Mouse (Mus musculus): Measurements from ENCODE around the gene Copz1. TPM values are rescaled to one million over a fixed set of nuclear protein-coding genes. Genes with fewer than 3 reads are reported as not detected.

Gene Copz1
- 281 and 289 TPM in 2 replicates for polyA plus RNA-seq (2014; fragmentation: Nextera tagmentation; extraction: Ambion mirVana)

DNA sequence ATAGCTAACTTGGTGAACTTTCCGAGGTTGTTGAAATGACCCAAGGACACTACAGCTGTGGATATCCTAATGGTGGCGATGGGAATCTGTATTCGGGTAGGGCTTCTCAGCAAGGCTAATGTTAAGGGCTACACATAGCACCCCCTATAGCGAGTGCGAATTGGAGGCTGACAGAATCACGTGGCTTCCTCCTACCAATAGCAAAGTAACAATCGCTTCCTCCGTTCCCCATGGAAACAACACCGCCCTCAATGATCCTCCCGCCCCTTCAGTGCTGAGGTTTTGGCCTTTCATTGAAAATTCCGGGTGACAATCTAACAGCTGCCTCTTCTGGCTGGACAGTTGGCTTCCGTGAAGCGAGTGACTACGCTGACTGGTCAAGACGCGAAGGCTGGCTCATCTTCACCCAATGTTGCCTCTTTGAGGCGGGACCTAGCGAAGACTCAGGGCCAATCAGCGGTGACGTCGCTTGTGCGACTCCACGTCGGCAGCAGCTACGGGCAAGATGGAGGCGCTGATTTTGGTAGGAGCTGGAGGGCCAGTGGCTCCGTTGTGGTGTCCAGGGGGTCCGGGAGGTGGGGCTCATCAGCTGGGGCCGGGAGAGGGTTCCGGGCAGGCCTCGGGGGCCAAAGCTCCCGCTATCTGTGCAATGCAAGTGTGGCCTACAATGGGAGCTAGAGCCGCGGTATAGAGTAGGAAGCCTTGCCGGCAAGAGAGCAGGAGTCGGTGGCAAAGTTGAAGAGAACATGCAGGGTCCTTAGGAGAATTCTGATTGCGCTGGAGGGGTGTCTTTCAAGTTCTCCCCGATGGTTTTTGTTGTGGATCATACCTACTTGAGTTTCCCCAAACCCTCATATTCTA, at the start of gene Copz1:
TSS of gene Copz1 (plus strand) at position 296 of the 861 bp plus-strand sequence.
- Histone ChIP-seq H3K27me3 (ENCODE audit: control insufficient read depth, insufficient read depth, low read length) (no peaks in the 10 kb centered on the region), H3K4me3 (ENCODE audit: low read depth, low read length) (peak within 1 kb of the TSS; percentile 77), H3K9me3 (ENCODE audit: control insufficient read depth, low read depth, low read length) (no peaks in the 10 kb centered on the region), H3K27ac (ENCODE audit: low read length) (0 out of 2 replicates have a peak within 1 kb of the TSS, but pooled peaks have one; percentile 23), H3K4me2 (replicated peaks; ENCODE audit: low read depth, low read length) (peak within 1 kb of the TSS; percentile 64), H3K4me1 (ENCODE audit: control insufficient read depth, insufficient read depth, low read length) (peaks cover 7% of the 10 kb centered on the region; the same call in 1 of the 2 replicates), H3K9ac (replicated peaks; ENCODE audit: low read depth, low read length) (peak within 1 kb of the TSS; percentile 81), H3K36me3 (ENCODE audit: control insufficient read depth, insufficient read depth, low read length) (no peaks in the 10 kb centered on the region; the same call in 1 of the 2 replicates)
- peak; percentile 99 for ATAC-seq (ENCODE audit: insufficient number of reproducible peaks, insufficient read depth, low FRiP score, low read depth)
- under 1% methylated on average over 38 of the region's 38 CpGs for WGBS

DNA sequence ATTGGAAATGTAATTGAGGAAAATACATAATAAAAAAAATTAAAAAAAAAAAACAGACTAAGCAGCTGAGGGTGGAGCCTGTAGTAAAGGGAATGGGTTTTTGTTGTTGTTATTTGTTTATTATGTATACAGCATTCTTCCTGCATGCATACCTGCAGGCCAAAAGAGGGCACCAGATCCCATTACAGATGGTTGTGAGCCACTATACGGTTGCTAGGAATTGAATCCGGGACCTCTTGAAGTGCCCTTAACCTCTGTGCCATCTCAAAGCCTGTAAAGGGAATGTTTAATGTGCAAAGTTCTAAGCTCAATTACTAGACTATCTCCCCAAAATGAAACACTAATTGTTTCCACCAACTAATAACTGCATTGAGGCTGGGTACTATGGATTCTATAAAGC, 48.4 kb upstream of the Copz1 start:
- peaks cover 18% of the 10 kb centered on the region; the same call in 1 of the 2 replicates for H3K4me1 ChIP-seq (ENCODE audit: control insufficient read depth, insufficient read depth, low read length)
- no peaks in the 10 kb centered on the region; the same call in 1 of the 2 replicates for H3K36me3 ChIP-seq (ENCODE audit: control insufficient read depth, insufficient read depth, low read length)
- ATAC-seq (ENCODE audit: insufficient number of reproducible peaks, insufficient read depth, low FRiP score, low read depth) = no peak
- H3K4me2 ChIP-seq (replicated peaks; ENCODE audit: low read depth, low read length) = no peak overlapping the region
- H3K27ac ChIP-seq (ENCODE audit: low read length) = no peak overlapping the region
- H3K27me3 ChIP-seq (ENCODE audit: control insufficient read depth, insufficient read depth, low read length) = no peaks in the 10 kb centered on the region
- WGBS = 96% methylated on average over 2 of the region's 2 CpGs
- no peak overlapping the region for H3K4me3 ChIP-seq (ENCODE audit: low read depth, low read length)
- no peak overlapping the region for H3K9ac ChIP-seq (replicated peaks; ENCODE audit: low read depth, low read length)
- H3K9me3 ChIP-seq (ENCODE audit: control insufficient read depth, low read depth, low read length) = no peaks in the 10 kb centered on the region

DNA sequence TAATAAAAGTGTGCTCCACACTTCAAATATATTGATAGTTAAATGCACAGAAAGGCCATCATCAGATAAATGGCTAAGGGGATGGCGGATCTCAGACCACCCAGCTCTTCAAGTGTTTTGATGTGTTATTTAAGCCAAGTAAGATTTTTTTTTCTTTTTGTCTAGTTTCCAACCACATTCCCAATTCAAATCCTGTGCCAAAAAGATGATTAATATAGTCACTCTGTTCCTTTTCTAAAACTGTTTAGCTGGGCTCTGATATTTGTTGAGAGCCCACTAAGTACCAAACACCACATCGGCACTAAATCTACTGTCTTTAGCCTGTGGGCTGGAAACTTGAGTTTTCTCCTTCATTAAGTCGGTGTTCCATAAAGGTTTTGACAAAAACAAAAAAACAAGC, 45.5 kb upstream of the Copz1 start:
- ATAC-seq (ENCODE audit: insufficient number of reproducible peaks, insufficient read depth, low FRiP score, low read depth) = no peak
- Histone ChIP-seq H3K27me3 (ENCODE audit: control insufficient read depth, insufficient read depth, low read length) (no peaks in the 10 kb centered on the region), H3K9ac (replicated peaks; ENCODE audit: low read depth, low read length) (no peak overlapping the region), H3K4me2 (replicated peaks; ENCODE audit: low read depth, low read length) (no peak overlapping the region), H3K4me1 (ENCODE audit: control insufficient read depth, insufficient read depth, low read length) (peaks cover 17% of the 10 kb centered on the region; the same call in 1 of the 2 replicates), H3K36me3 (ENCODE audit: control insufficient read depth, insufficient read depth, low read length) (no peaks in the 10 kb centered on the region), H3K9me3 (ENCODE audit: control insufficient read depth, low read depth, low read length) (no peaks in the 10 kb centered on the region), H3K27ac (ENCODE audit: low read length) (no peak overlapping the region), H3K4me3 (ENCODE audit: low read depth, low read length) (no peak overlapping the region)
- WGBS = 62% methylated on average over 3 of the region's 3 CpGs

DNA sequence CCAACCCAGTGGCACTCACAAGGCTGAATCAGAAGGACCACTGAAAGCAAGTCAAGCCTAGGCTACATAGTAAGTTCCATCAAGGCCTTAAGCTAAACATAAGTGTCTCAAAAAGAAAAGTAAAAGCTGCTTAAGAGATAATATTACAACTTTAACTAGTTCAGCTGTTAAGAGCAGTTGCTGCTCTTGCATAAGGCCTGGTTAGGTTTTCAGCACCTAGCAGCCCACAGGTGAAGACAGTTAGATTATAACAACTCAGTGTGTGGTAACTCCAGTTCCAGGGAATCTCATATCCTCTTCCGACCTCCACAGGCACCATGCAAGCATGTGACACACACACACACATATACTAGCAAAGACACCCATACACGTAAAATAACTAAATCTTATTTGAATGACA, 44.9 kb upstream of the Copz1 start:
- H3K4me3 ChIP-seq (ENCODE audit: low read depth, low read length) = no peak overlapping the region
- H3K9me3 ChIP-seq (ENCODE audit: control insufficient read depth, low read depth, low read length) = no peaks in the 10 kb centered on the region
- H3K27ac ChIP-seq (ENCODE audit: low read length) = no peak overlapping the region
- H3K36me3 ChIP-seq (ENCODE audit: control insufficient read depth, insufficient read depth, low read length) = no peaks in the 10 kb centered on the region
- ATAC-seq (ENCODE audit: insufficient number of reproducible peaks, insufficient read depth, low FRiP score, low read depth) = no peak
- H3K4me2 ChIP-seq (replicated peaks; ENCODE audit: low read depth, low read length) = no peak overlapping the region
- H3K27me3 ChIP-seq (ENCODE audit: control insufficient read depth, insufficient read depth, low read length) = no peaks in the 10 kb centered on the region
- peaks cover 17% of the 10 kb centered on the region; the same call in 1 of the 2 replicates for H3K4me1 ChIP-seq (ENCODE audit: control insufficient read depth, insufficient read depth, low read length)
- WGBS = 71% methylated on average over 2 of the region's 2 CpGs
- H3K9ac ChIP-seq (replicated peaks; ENCODE audit: low read depth, low read length) = no peak overlapping the region

DNA sequence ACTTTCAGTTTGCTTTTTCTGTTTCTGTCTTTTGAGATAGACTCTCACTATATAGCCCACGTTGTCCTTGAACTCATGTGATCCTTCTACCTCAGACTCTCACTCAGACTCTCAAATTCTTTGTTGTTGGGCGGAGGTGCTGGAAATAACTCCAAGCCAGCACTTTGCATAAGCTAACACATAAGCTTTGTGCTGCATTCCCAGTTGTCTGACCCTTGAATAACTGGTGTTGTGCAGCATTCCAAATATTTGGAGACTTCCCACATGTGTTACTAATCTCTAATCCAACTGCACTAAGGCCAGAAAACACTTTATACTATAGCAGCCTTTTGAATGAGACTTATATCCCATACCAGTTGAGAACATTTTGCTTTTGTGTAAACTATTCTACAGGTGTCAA, 43.6 kb upstream of the Copz1 start:
- ATAC-seq (ENCODE audit: insufficient number of reproducible peaks, insufficient read depth, low FRiP score, low read depth) = no peak
- Histone ChIP-seq H3K27me3 (ENCODE audit: control insufficient read depth, insufficient read depth, low read length) (no peaks in the 10 kb centered on the region), H3K9me3 (ENCODE audit: control insufficient read depth, low read depth, low read length) (no peaks in the 10 kb centered on the region), H3K4me2 (replicated peaks; ENCODE audit: low read depth, low read length) (no peak overlapping the region), H3K36me3 (ENCODE audit: control insufficient read depth, insufficient read depth, low read length) (no peaks in the 10 kb centered on the region), H3K9ac (replicated peaks; ENCODE audit: low read depth, low read length) (no peak overlapping the region), H3K4me1 (ENCODE audit: control insufficient read depth, insufficient read depth, low read length) (peaks cover 17% of the 10 kb centered on the region; the same call in 1 of the 2 replicates), H3K27ac (ENCODE audit: low read length) (no peak overlapping the region; the same call in 1 of the 2 replicates), H3K4me3 (ENCODE audit: low read depth, low read length) (no peak overlapping the region)
- WGBS = 62% methylated on average over 2 of the region's 2 CpGs

DNA sequence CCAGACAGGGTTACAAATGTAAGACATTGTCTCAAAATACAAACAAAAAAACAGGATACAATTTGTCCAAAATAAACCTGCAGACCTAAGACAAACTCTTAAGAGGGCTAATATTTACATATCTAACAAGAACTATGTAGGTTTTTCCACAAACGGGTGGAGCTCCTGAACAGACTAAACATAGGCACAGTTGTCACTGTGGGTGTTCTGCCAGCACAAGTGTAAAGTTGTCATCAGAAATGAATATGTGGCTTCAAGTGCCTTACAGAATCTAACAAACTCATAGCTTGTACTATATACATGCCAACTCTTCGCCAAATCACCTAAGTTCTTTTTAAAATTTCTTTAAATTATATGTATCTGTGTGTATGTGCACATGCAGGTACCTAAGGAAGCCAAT, 39.4 kb upstream of the Copz1 start:
- H3K4me1 ChIP-seq (ENCODE audit: control insufficient read depth, insufficient read depth, low read length) = peaks cover 10% of the 10 kb centered on the region; the same call in 1 of the 2 replicates
- ATAC-seq (ENCODE audit: insufficient number of reproducible peaks, insufficient read depth, low FRiP score, low read depth) = no peak
- no peak overlapping the region for H3K9ac ChIP-seq (replicated peaks; ENCODE audit: low read depth, low read length)
- H3K4me3 ChIP-seq (ENCODE audit: low read depth, low read length) = no peak overlapping the region
- H3K27me3 ChIP-seq (ENCODE audit: control insufficient read depth, insufficient read depth, low read length) = no peaks in the 10 kb centered on the region
- no peak overlapping the region for H3K27ac ChIP-seq (ENCODE audit: low read length)
- no peak overlapping the region for H3K4me2 ChIP-seq (replicated peaks; ENCODE audit: low read depth, low read length)
- 74% methylated on average over 2 of the region's 2 CpGs for WGBS
- 0 out of 2 replicates have a peak, but pooled peaks cover 3% of the 10 kb centered on the region for H3K36me3 ChIP-seq (ENCODE audit: control insufficient read depth, insufficient read depth, low read length)
- no peaks in the 10 kb centered on the region for H3K9me3 ChIP-seq (ENCODE audit: control insufficient read depth, low read depth, low read length)

DNA sequence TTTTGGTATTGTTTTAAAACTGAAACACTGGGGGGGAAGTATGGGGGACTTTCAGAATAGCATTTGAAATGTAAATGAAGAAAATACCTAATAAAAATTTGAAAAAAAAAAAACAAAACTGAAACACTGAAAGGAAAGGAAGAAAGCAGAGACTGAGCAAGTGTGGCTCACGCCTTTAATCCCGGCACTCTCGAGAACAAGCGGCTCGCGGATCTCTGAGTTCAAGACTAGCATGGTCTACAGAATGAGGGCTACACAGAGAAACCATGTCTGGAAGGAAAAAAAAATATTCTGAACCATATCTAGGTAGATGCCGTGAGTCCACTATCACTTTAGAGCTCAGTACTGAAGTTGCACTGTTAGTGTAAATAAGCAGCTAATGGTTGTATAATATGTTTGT, 35.2 kb upstream of the Copz1 start:
- Histone ChIP-seq H3K4me1 (ENCODE audit: control insufficient read depth, insufficient read depth, low read length) (peaks cover 2% of the 10 kb centered on the region; the same call in 1 of the 2 replicates), H3K27ac (ENCODE audit: low read length) (no peak overlapping the region), H3K4me3 (ENCODE audit: low read depth, low read length) (no peak overlapping the region), H3K4me2 (replicated peaks; ENCODE audit: low read depth, low read length) (no peak overlapping the region), H3K9me3 (ENCODE audit: control insufficient read depth, low read depth, low read length) (no peaks in the 10 kb centered on the region), H3K9ac (replicated peaks; ENCODE audit: low read depth, low read length) (no peak overlapping the region), H3K36me3 (ENCODE audit: control insufficient read depth, insufficient read depth, low read length) (peaks cover 10% of the 10 kb centered on the region), H3K27me3 (ENCODE audit: control insufficient read depth, insufficient read depth, low read length) (no peaks in the 10 kb centered on the region)
- WGBS = 89% methylated on average over 7 of the region's 7 CpGs
- no peak for ATAC-seq (ENCODE audit: insufficient number of reproducible peaks, insufficient read depth, low FRiP score, low read depth)

DNA sequence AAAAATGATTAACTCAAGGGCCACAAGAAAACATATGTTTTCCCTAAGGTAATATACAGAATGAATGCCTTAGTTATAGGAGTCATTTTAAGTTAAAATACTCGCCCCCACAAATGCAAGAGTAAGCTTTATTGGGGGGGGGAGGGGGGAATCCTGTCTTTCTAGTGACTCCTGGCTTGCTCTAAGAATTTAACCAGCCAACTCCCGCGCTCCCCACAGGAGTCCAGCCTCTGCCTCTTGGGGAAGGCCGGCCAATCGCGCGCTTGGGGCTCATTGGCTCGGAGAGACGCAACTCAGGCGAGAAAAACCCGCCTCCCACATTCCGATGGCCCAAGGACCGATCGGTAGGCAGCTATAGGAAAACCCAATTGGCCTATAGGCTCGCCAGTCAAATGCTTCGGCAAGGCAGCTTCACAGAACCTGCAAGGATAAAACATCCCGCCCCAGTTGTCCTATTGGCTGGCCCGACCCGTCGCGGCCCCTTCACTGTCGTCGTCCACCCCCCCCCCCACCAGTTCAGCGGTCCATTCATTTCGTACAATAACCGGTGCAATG, 33.3 kb upstream of the Copz1 start:
- H3K27ac ChIP-seq (ENCODE audit: low read length) = peak overlapping the region; percentile 90
- 0% methylated on average over 26 of the region's 26 CpGs for WGBS
- H3K27me3 ChIP-seq (ENCODE audit: control insufficient read depth, insufficient read depth, low read length) = no peaks in the 10 kb centered on the region
- H3K4me2 ChIP-seq (replicated peaks; ENCODE audit: low read depth, low read length) = peak overlapping the region; percentile 54
- ATAC-seq (ENCODE audit: insufficient number of reproducible peaks, insufficient read depth, low FRiP score, low read depth) = peak; percentile 92
- H3K9ac ChIP-seq (replicated peaks; ENCODE audit: low read depth, low read length) = peak overlapping the region; percentile 49
- H3K9me3 ChIP-seq (ENCODE audit: control insufficient read depth, low read depth, low read length) = no peaks in the 10 kb centered on the region
- H3K4me1 ChIP-seq (ENCODE audit: control insufficient read depth, insufficient read depth, low read length) = peaks cover 15% of the 10 kb centered on the region
- peaks cover 28% of the 10 kb centered on the region for H3K36me3 ChIP-seq (ENCODE audit: control insufficient read depth, insufficient read depth, low read length)
- H3K4me3 ChIP-seq (ENCODE audit: low read depth, low read length) = peak overlapping the region; percentile 55
